Mouse (Mus musculus): ENCODE results near the gene Tagln. TPM values are rescaled to one million over a fixed set of nuclear protein-coding genes. Genes with fewer than 3 reads are reported as not detected.

Gene Tagln
- polyA plus RNA-seq (2016; fragmentation: Nextera tagmentation; extraction: Ambion mirVana): 10.1 and 11.1 TPM in 2 replicates

DNA sequence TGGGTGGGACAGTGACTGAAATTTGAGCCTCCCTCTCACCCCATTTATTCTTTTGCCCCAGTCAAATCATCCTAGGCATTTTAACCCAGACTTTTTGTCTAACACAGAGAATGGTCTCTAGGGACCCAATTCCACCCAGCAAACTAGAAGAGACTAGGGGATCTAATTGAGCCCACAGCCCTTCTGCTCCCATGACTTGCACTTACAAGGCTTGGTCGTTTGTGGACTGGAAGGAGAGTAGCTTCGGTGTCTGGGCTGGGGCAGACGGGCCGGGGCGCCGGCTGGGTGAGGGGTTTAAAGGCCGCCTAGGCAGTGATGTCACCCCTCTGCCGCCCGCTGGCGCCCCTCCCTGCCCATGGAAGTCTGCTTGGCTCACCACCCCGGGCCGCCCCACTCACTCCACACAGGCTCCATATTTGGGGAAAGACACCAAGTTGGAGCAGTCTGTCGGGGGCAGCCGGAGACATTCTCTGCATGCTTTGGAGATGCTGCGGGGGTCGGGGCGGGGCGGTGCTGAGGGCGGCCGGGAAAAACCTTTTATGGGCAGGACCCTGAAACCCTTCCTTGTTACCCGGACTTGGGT lies at the start of gene Tagln:
TSS of gene Tagln (minus strand) at position 431 of the 583 bp plus-strand sequence.
- no peaks in the 10 kb centered on the region for H3K27me3 ChIP-seq (replicated peaks)
- no peak for ATAC-seq (ENCODE audit: low FRiP score, low read depth)
- WGBS: 9% methylated on average over 21 of the region's 21 CpGs
- H3K4me3 ChIP-seq: no peak within 1 kb of the TSS
- H3K4me2 ChIP-seq (replicated peaks): peak within 1 kb of the TSS; percentile 44
- no peak within 1 kb of the TSS for H3K27ac ChIP-seq
- H3K36me3 ChIP-seq: peaks cover 34% of the 10 kb centered on the region
- H3K9me3 ChIP-seq: no peaks in the 10 kb centered on the region
- H3K9ac ChIP-seq: no peak within 1 kb of the TSS
- H3K4me1 ChIP-seq: peaks cover 6% of the 10 kb centered on the region

DNA sequence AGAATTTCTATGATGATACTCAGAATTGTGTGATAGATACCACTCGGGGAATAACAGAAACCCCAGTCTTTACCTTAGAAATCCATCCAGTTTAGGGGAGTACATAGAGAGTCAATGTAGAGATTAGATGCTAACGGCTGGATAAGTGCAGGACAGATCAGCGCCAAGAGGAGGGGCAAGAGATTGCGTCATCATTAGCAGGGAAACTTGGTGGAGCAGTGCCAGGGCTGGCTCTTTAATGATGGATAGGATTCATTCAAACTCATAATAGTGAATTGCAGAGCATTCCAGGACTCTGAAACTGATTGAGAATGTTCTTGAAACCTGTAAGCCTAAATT lies 49.3 kb upstream of the Tagln start:
- Histone ChIP-seq H3K36me3 (no peaks in the 10 kb centered on the region), H3K4me3 (peak overlapping the region; percentile 99), H3K27me3 (replicated peaks) (no peaks in the 10 kb centered on the region), H3K27ac (peak overlapping the region; percentile 89), H3K4me1 (peaks cover 16% of the 10 kb centered on the region), H3K4me2 (replicated peaks) (peak overlapping the region; percentile 91), H3K9ac (peak overlapping the region; percentile 99), H3K9me3 (no peaks in the 10 kb centered on the region)
- 2% methylated on average over 4 of the region's 4 CpGs for WGBS
- peak; percentile 73 for ATAC-seq (ENCODE audit: low FRiP score, low read depth)

DNA sequence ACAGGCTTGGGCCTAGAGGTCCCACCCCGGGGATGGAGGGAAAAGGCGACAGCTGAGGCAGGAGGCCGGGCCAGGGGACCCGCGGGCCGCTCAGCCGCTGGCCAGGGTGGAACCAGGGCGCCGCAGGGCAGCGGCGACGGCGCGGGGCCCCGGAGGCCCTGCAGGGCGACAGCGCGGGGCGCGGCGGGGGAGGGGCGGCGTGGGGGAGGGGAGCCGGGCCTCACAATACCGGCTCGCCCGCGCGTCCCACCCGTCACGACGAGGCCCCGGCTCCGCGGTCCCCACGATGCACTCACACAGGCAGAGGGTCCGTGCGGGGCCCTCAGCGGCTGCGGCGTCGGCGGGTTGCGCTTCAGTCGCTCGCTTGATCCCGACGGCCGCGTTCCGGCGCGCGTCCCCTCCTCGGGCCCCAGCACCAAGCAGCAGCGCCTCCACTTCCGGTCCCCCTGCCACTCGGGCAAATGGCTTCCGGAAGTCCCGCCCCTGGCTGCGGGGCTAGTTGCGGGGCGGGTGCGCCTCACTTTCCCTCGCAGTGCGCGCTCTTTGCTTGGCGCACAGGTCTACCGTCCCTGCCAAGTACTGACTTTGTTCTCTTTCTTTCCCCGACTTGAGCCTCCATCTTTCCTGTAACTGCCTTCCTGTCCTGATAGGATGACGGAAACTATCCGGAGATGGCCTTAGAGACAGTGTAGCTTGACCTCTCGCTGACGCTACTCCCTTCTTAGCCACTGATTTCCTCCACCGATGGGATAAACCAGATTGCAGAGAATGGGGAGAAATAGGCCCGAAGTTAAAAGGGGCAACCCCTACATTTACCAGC lies 48.8 kb upstream of the Tagln start:
- H3K27me3 ChIP-seq (replicated peaks): no peaks in the 10 kb centered on the region
- WGBS: under 1% methylated on average over 69 of the region's 76 CpGs
- no peaks in the 10 kb centered on the region for H3K36me3 ChIP-seq
- peak overlapping the region; percentile 91 for H3K4me2 ChIP-seq (replicated peaks)
- H3K4me3 ChIP-seq: peak overlapping the region; percentile 99
- H3K9ac ChIP-seq: peak overlapping the region; percentile 99
- H3K9me3 ChIP-seq: no peaks in the 10 kb centered on the region
- peaks cover 16% of the 10 kb centered on the region for H3K4me1 ChIP-seq
- H3K27ac ChIP-seq: peak overlapping the region; percentile 89
- ATAC-seq (ENCODE audit: low FRiP score, low read depth): peak; percentile 92

DNA sequence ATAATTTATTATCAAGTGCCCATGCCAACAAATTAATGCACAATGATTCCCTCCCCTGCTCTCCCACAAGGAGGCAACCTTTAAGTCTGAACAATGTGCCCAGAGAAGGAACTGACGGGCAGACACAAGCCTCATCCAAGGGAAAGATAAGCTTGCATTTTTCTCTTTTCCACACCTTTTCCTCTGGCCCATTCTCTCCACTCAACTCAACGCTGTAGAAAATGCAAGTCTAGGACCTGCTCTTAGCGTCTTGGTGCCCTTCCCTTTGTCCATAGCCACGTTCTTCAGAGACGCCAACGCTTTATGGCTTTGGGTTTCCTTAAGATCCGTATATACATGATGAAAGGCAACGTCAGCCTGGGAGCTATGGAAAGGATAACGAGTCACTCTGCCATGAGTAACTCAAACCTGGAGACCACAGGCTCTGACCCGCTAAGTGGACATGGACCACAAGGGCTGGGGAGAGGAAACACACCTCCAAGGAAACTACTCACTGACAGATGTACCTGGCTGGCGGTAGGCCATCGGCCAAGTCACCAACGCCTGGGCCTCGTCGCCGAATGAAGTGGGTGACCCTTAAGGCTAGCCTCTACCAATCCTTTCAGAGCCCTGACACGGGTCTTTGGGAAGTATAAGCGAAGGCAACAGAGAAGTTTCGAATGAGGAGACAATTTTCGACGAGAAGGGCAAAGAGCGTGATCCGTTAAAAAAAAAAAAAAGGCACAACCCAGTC lies 48.0 kb upstream of the Tagln start:
- Histone ChIP-seq H3K4me3 (peak overlapping the region; percentile 99), H3K27me3 (replicated peaks) (no peaks in the 10 kb centered on the region), H3K27ac (peak overlapping the region; percentile 89), H3K4me2 (replicated peaks) (peak overlapping the region; percentile 91), H3K9ac (peak overlapping the region; percentile 99), H3K9me3 (no peaks in the 10 kb centered on the region), H3K36me3 (no peaks in the 10 kb centered on the region), H3K4me1 (peaks cover 16% of the 10 kb centered on the region)
- ATAC-seq (ENCODE audit: low FRiP score, low read depth): no peak; the same call in 1 of the 2 replicates
- under 1% methylated on average over 23 of the region's 23 CpGs for WGBS

DNA sequence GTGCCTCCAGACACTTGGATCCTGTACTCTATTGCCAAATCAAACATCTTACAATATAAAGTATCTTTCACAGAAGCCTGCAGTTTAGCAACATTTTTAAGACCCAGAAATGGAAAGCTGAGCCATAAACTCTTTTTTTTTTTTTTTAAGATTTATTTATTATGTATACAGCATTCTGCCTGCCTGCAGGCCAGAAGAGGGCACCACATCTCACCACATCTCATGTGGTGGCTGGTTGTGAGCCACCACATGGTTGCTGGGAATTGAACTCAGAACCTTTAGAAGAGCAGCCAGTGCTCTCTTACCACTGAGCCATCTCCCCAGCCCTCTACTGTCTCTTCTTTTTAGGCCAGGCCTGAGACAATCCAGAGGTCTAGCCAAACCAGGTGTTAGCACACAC lies 45.5 kb upstream of the Tagln start:
- Histone ChIP-seq H3K27ac (no peak overlapping the region), H3K9me3 (no peaks in the 10 kb centered on the region), H3K9ac (no peak overlapping the region), H3K4me2 (replicated peaks) (no peak overlapping the region), H3K4me1 (peaks cover 16% of the 10 kb centered on the region), H3K27me3 (replicated peaks) (no peaks in the 10 kb centered on the region), H3K4me3 (no peak overlapping the region), H3K36me3 (peaks cover 7% of the 10 kb centered on the region; the same call in 1 of the 2 replicates)
- no peak for ATAC-seq (ENCODE audit: low FRiP score, low read depth)

DNA sequence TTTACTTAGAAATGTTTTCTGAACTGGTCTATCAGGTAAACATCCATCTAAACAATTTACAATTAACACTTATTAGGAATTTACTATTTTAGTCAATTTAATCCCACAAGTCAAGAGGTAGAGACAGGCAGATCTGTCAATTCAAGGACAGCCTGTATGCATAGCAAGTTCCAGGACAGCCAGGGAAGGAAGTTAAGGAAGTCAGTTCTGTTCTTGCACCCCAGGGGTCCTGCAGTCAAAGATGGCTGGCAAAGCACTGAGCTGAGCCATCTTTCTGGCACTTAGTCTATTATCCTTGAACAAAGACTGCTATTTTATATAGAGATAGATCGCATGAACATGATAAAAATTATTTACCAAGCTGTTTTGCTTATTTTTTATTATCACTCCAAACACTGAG lies 44.8 kb upstream of the Tagln start:
- no peaks in the 10 kb centered on the region for H3K27me3 ChIP-seq (replicated peaks)
- H3K4me3 ChIP-seq: no peak overlapping the region
- 87% methylated on average over 1 of the region's 1 CpGs for WGBS
- H3K9ac ChIP-seq: no peak overlapping the region
- peaks cover 11% of the 10 kb centered on the region; the same call in 1 of the 2 replicates for H3K36me3 ChIP-seq
- no peak for ATAC-seq (ENCODE audit: low FRiP score, low read depth)
- no peak overlapping the region for H3K4me2 ChIP-seq (replicated peaks)
- H3K4me1 ChIP-seq: peaks cover 16% of the 10 kb centered on the region
- H3K27ac ChIP-seq: no peak overlapping the region
- no peaks in the 10 kb centered on the region for H3K9me3 ChIP-seq

DNA sequence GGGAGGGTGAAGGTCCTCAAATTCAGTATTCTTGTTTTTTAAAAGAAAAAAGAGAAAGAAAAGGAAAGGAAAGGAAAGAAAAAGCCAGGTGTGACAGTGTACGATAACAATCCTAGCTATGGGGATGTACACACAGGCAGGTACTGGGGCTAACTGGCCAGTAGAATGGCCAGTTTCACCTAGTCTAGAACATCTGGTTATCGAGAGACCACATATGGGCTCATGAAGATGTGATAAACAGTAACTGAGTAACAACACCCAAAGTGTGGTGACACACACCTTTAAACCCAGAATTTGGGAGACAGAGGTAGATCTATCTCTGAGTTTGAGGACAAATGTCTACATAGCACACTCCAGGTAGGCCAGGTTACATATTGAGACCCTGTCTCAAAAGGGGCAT lies 43.9 kb upstream of the Tagln start:
- peaks cover 16% of the 10 kb centered on the region for H3K36me3 ChIP-seq
- WGBS: 96% methylated on average over 2 of the region's 2 CpGs
- no peak for ATAC-seq (ENCODE audit: low FRiP score, low read depth)
- H3K9ac ChIP-seq: no peak overlapping the region
- no peaks in the 10 kb centered on the region for H3K9me3 ChIP-seq
- no peak overlapping the region for H3K4me2 ChIP-seq (replicated peaks)
- H3K4me1 ChIP-seq: peaks cover 16% of the 10 kb centered on the region
- no peak overlapping the region for H3K4me3 ChIP-seq
- H3K27me3 ChIP-seq (replicated peaks): no peaks in the 10 kb centered on the region
- H3K27ac ChIP-seq: no peak overlapping the region

GRCm38 (mm10) chr9:45976884-45977283 lies 41.0 kb upstream of the Tagln start:
- H3K36me3 ChIP-seq: peaks cover 42% of the 10 kb centered on the region
- no peak overlapping the region for H3K4me3 ChIP-seq
- no peak overlapping the region for H3K27ac ChIP-seq
- H3K4me1 ChIP-seq: no peaks in the 10 kb centered on the region; the same call in none of the 2 replicates
- H3K9ac ChIP-seq: no peak overlapping the region
- no peaks in the 10 kb centered on the region for H3K9me3 ChIP-seq
- no peaks in the 10 kb centered on the region for H3K27me3 ChIP-seq (replicated peaks)
- WGBS: 91% methylated on average over 2 of the region's 2 CpGs
- H3K4me2 ChIP-seq (replicated peaks): no peak overlapping the region
- no peak for ATAC-seq (ENCODE audit: low FRiP score, low read depth)

GRCm38 (mm10) chr9:45963577-45963976 lies 27.7 kb upstream of the Tagln start:
- Histone ChIP-seq H3K27ac (no peak overlapping the region), H3K27me3 (replicated peaks) (no peaks in the 10 kb centered on the region), H3K9me3 (no peaks in the 10 kb centered on the region), H3K9ac (no peak overlapping the region), H3K36me3 (peaks cover 73% of the 10 kb centered on the region), H3K4me3 (no peak overlapping the region), H3K4me1 (peaks cover 2% of the 10 kb centered on the region; the same call in 1 of the 2 replicates), H3K4me2 (replicated peaks) (no peak overlapping the region)
- ATAC-seq (ENCODE audit: low FRiP score, low read depth): no peak
- 94% methylated on average over 6 of the region's 6 CpGs for WGBS

DNA sequence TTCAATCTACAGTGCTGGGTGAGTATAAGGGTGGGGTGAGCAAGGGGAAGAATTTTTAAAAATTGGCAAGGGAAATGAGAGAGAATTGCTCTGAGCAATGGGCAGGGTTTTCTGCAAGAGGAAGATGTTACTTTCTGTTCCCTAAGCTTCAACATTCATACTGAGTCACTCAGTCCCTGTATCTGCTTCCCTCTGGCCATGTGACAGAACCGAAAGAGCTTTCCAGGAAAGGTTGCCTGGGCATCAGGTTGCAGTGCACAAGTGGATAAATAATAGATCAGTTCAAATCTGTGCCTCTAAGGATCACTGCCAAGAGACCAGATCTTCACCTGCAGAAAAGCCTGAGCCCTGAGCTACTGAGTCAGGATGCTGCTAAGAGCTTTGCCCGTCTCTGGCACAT lies 26.0 kb upstream of the Tagln start:
- 87% methylated on average over 2 of the region's 2 CpGs for WGBS

GRCm38 (mm10) chr9:45959661-45960060 lies 23.8 kb upstream of the Tagln start:
- peaks cover 40% of the 10 kb centered on the region for H3K36me3 ChIP-seq
- 87% methylated on average over 7 of the region's 7 CpGs for WGBS

More for the DNA sequence above, 26.0 kb upstream of the Tagln start:
- H3K27ac ChIP-seq: no peak overlapping the region
- H3K9me3 ChIP-seq: no peaks in the 10 kb centered on the region
- peaks cover 58% of the 10 kb centered on the region for H3K36me3 ChIP-seq
- H3K27me3 ChIP-seq (replicated peaks): no peaks in the 10 kb centered on the region
- H3K9ac ChIP-seq: no peak overlapping the region
- peaks cover 9% of the 10 kb centered on the region; the same call in 1 of the 2 replicates for H3K4me1 ChIP-seq
- no peak for ATAC-seq (ENCODE audit: low FRiP score, low read depth)
- no peak overlapping the region for H3K4me2 ChIP-seq (replicated peaks)
- no peak overlapping the region for H3K4me3 ChIP-seq

GRCm38 (mm10) chr9:45958851-45959250 lies 23.0 kb upstream of the Tagln start:
- no peak for ATAC-seq (ENCODE audit: low FRiP score, low read depth)
- WGBS: 54% methylated on average over 4 of the region's 4 CpGs
- peaks cover 26% of the 10 kb centered on the region for H3K4me1 ChIP-seq
- H3K4me3 ChIP-seq: no peak overlapping the region
- no peaks in the 10 kb centered on the region for H3K27me3 ChIP-seq (replicated peaks)
- H3K4me2 ChIP-seq (replicated peaks): no peak overlapping the region
- no peak overlapping the region for H3K9ac ChIP-seq
- H3K9me3 ChIP-seq: no peaks in the 10 kb centered on the region
- H3K36me3 ChIP-seq: peaks cover 32% of the 10 kb centered on the region
- no peak overlapping the region for H3K27ac ChIP-seq

More at GRCm38 (mm10) chr9:45959661-45960060, 23.8 kb upstream of the Tagln start:
- Histone ChIP-seq H3K4me1 (peaks cover 18% of the 10 kb centered on the region), H3K9me3 (no peaks in the 10 kb centered on the region), H3K4me2 (replicated peaks) (no peak overlapping the region), H3K9ac (no peak overlapping the region), H3K4me3 (no peak overlapping the region), H3K27ac (no peak overlapping the region), H3K27me3 (replicated peaks) (no peaks in the 10 kb centered on the region)
- ATAC-seq (ENCODE audit: low FRiP score, low read depth): no peak
